Mouse (Mus musculus) heart, embryonic 13.5 days (tissue): Measurements from ENCODE around the gene 4930469K13Rik. TPM values are rescaled to one million over a fixed set of nuclear protein-coding genes. Genes with fewer than 3 reads are reported as not detected.

Experiments used
- ATAC-seq: fragments of 200-750 bp; cut with Nextera tagmentation; 2 replicates; pipeline ENCODE4 v1.8.0; 2017; ENCODE audit warnings: moderate TSS enrichment; ENCODE audit not compliant: insufficient number of reproducible peaks, low FRiP score, low TSS enrichment; ENCODE audit errors: extremely low read depth
- H3K27ac ChIP-seq: fragments of 300-500 bp; sonication (generic); replicated peaks from 2 replicates; pipeline ENCODE4 v1.5.1; 2015; ENCODE audit warnings: moderate library complexity, mild to moderate bottlenecking, inconsistent platforms
- H3K27me3 ChIP-seq: fragments of 300-500 bp; sonication (generic); replicated peaks from 2 replicates; pipeline ENCODE4 v1.6.1; 2015; ENCODE audit warnings: mild to moderate bottlenecking, inconsistent platforms
- H3K36me3 ChIP-seq: fragments of 300-500 bp; sonication (generic); 2 replicates; pipeline ENCODE4 v1.6.1; 2015; ENCODE audit warnings: mild to moderate bottlenecking, inconsistent platforms
- H3K4me1 ChIP-seq: fragments of 300-500 bp; sonication (generic); 2 replicates; pipeline ENCODE4 v1.6.1; 2015; ENCODE audit warnings: inconsistent platforms
- H3K4me2 ChIP-seq: fragments of 300-500 bp; sonication (generic); 2 replicates; pipeline ENCODE4 v1.6.1; 2015; ENCODE audit warnings: inconsistent platforms, mild to moderate bottlenecking, moderate library complexity
- H3K4me3 ChIP-seq: fragments of 300-500 bp; sonication (generic); 2 replicates; pipeline ENCODE4 v1.5.1; 2015; ENCODE audit warnings: moderate library complexity, mild to moderate bottlenecking, inconsistent platforms
- H3K9ac ChIP-seq: fragments of 300-500 bp; sonication (generic); 2 replicates; pipeline ENCODE4 v1.6.1; 2015; ENCODE audit warnings: inconsistent platforms, mild to moderate bottlenecking, moderate library complexity
- H3K9me3 ChIP-seq: fragments of 300-500 bp; sonication (generic); 2 replicates; pipeline ENCODE4 v1.6.1; 2016; ENCODE audit warnings: inconsistent platforms
- WGBS: fragments of 180-500 bp; shearing (Covaris S2); methylation state at CpG from one replicate; pipeline ENCODE4 v1.1.7; 2015; ENCODE audit warnings: mixed read lengths; 5-methylcytosine and 5-hydroxymethylcytosine counted together
- polyA plus RNA-seq: library from polyadenylated mRNA; unstranded; fragments of >200 nt; fragmentation: Nextera tagmentation; extraction: Ambion mirVana; gene quantifications from 2 replicates; pipeline ENCODE4 v1.2.1, GENCODE M21; 2015

The 4930469K13Rik gene
- polyA plus RNA-seq, 1 experiment from 2014 or later, result not detected

- H3K4me3 ChIP-seq, result no peak overlapping the region
- H3K27me3 ChIP-seq, result peaks cover 14% of the 10 kb centered on the region
- peaks cover 3% of the 10 kb centered on the region; the same call in 1 of the 2 replicates for H3K4me1 ChIP-seq
- no peaks in the 10 kb centered on the region for H3K9me3 ChIP-seq
- H3K9ac ChIP-seq, result no peak overlapping the region
- H3K36me3 ChIP-seq, result no peaks in the 10 kb centered on the region
- ATAC-seq, result no peak
- no peak overlapping the region for H3K4me2 ChIP-seq
- WGBS, result 76% methylated on average over 7 of the region's 7 CpGs
- no peak overlapping the region for H3K27ac ChIP-seq
Measured at GRCm38 (mm10) chr11:34078581-34078980, 19.8 kb downstream of the 4930469K13Rik start.

- 76% methylated on average over 2 of the region's 2 CpGs for WGBS
- no peak for ATAC-seq
Measured at GRCm38 (mm10) chr11:34077870-34078269, 20.5 kb downstream of the 4930469K13Rik start.

GRCm38 (mm10) chr11:34073776-34074175, 24.6 kb downstream of the 4930469K13Rik start:
- 10% methylated on average over 15 of the region's 15 CpGs for WGBS
- Histone ChIP-seq H3K27ac (no peak overlapping the region), H3K4me1 (0 out of 2 replicates have a peak, but pooled peaks cover 11% of the 10 kb centered on the region), H3K27me3 (peaks cover 9% of the 10 kb centered on the region), H3K9ac (no peak overlapping the region), H3K9me3 (no peaks in the 10 kb centered on the region), H3K36me3 (no peaks in the 10 kb centered on the region), H3K4me2 (peak overlapping the region; percentile 54), H3K4me3 (no peak overlapping the region)
- no peak for ATAC-seq

More at GRCm38 (mm10) chr11:34077870-34078269, 20.5 kb downstream of the 4930469K13Rik start:
- no peak overlapping the region for H3K27ac ChIP-seq
- no peaks in the 10 kb centered on the region for H3K36me3 ChIP-seq
- H3K9ac ChIP-seq, result no peak overlapping the region
- H3K4me2 ChIP-seq, result no peak overlapping the region
- H3K4me1 ChIP-seq, result 0 out of 2 replicates have a peak, but pooled peaks cover 4% of the 10 kb centered on the region
- H3K4me3 ChIP-seq, result no peak overlapping the region
- no peaks in the 10 kb centered on the region for H3K9me3 ChIP-seq
- peaks cover 14% of the 10 kb centered on the region for H3K27me3 ChIP-seq

GRCm38 (mm10) chr11:34072309-34072708, 26.0 kb downstream of the 4930469K13Rik start:
- Histone ChIP-seq H3K9ac (no peak overlapping the region), H3K4me2 (no peak overlapping the region), H3K27me3 (peaks cover 9% of the 10 kb centered on the region), H3K36me3 (no peaks in the 10 kb centered on the region), H3K4me1 (0 out of 2 replicates have a peak, but pooled peaks cover 11% of the 10 kb centered on the region), H3K9me3 (no peaks in the 10 kb centered on the region), H3K27ac (no peak overlapping the region), H3K4me3 (no peak overlapping the region)
- ATAC-seq, result no peak
- WGBS, result 61% methylated on average over 4 of the region's 4 CpGs

- no peak for ATAC-seq
- Histone ChIP-seq H3K27me3 (peaks cover 9% of the 10 kb centered on the region), H3K9ac (no peak overlapping the region), H3K4me2 (no peak overlapping the region), H3K36me3 (no peaks in the 10 kb centered on the region), H3K4me1 (0 out of 2 replicates have a peak, but pooled peaks cover 11% of the 10 kb centered on the region), H3K4me3 (no peak overlapping the region), H3K9me3 (no peaks in the 10 kb centered on the region), H3K27ac (no peak overlapping the region)
Measured at GRCm38 (mm10) chr11:34070596-34070995, 27.8 kb downstream of the 4930469K13Rik start.

GRCm38 (mm10) chr11:34063702-34064485, 34.5 kb downstream of the 4930469K13Rik start:
- ATAC-seq, result no peak
- Histone ChIP-seq H3K27ac (no peak overlapping the region), H3K4me3 (no peak overlapping the region), H3K9ac (no peak overlapping the region), H3K36me3 (no peaks in the 10 kb centered on the region), H3K4me1 (peaks cover 4% of the 10 kb centered on the region), H3K27me3 (no peaks in the 10 kb centered on the region), H3K9me3 (no peaks in the 10 kb centered on the region), H3K4me2 (no peak overlapping the region)
- WGBS, result 38% methylated on average over 5 of the region's 5 CpGs

- H3K36me3 ChIP-seq, result no peaks in the 10 kb centered on the region
- H3K4me1 ChIP-seq, result peaks cover 4% of the 10 kb centered on the region
- no peaks in the 10 kb centered on the region for H3K27me3 ChIP-seq
- H3K27ac ChIP-seq, result no peak overlapping the region
- H3K4me3 ChIP-seq, result no peak overlapping the region
- H3K9ac ChIP-seq, result no peak overlapping the region
- 40% methylated on average over 2 of the region's 2 CpGs for WGBS
- no peak overlapping the region for H3K4me2 ChIP-seq
- ATAC-seq, result no peak
- H3K9me3 ChIP-seq, result no peaks in the 10 kb centered on the region
Measured at GRCm38 (mm10) chr11:34063257-34063656, 35.1 kb downstream of the 4930469K13Rik start.

- no peak overlapping the region for H3K9ac ChIP-seq
- no peaks in the 10 kb centered on the region for H3K36me3 ChIP-seq
- no peak for ATAC-seq
- H3K27me3 ChIP-seq, result no peaks in the 10 kb centered on the region
- H3K4me1 ChIP-seq, result peaks cover 4% of the 10 kb centered on the region
- 12% methylated on average over 6 of the region's 6 CpGs for WGBS
- H3K4me2 ChIP-seq, result no peak overlapping the region
- H3K9me3 ChIP-seq, result no peaks in the 10 kb centered on the region
- H3K27ac ChIP-seq, result no peak overlapping the region
- no peak overlapping the region for H3K4me3 ChIP-seq
Measured at GRCm38 (mm10) chr11:34061740-34062139, 36.6 kb downstream of the 4930469K13Rik start.

- no peak overlapping the region for H3K27ac ChIP-seq
- H3K4me1 ChIP-seq, result peaks cover 4% of the 10 kb centered on the region
- H3K9ac ChIP-seq, result no peak overlapping the region
- 69% methylated on average over 6 of the region's 6 CpGs for WGBS
- ATAC-seq, result no peak
- H3K36me3 ChIP-seq, result no peaks in the 10 kb centered on the region
- no peaks in the 10 kb centered on the region for H3K9me3 ChIP-seq
- H3K27me3 ChIP-seq, result no peaks in the 10 kb centered on the region
- H3K4me2 ChIP-seq, result no peak overlapping the region
- no peak overlapping the region for H3K4me3 ChIP-seq
Measured at GRCm38 (mm10) chr11:34058960-34059359, 39.4 kb downstream of the 4930469K13Rik start.

- Histone ChIP-seq H3K9ac (no peak overlapping the region), H3K36me3 (no peaks in the 10 kb centered on the region), H3K27me3 (no peaks in the 10 kb centered on the region), H3K27ac (no peak overlapping the region), H3K4me3 (no peak overlapping the region), H3K9me3 (no peaks in the 10 kb centered on the region), H3K4me2 (no peak overlapping the region), H3K4me1 (peaks cover 4% of the 10 kb centered on the region)
- ATAC-seq, result no peak
Measured at GRCm38 (mm10) chr11:34058332-34058731, 40.0 kb downstream of the 4930469K13Rik start.

- peaks cover 3% of the 10 kb centered on the region for H3K4me1 ChIP-seq
- H3K4me2 ChIP-seq, result no peak overlapping the region
- H3K36me3 ChIP-seq, result no peaks in the 10 kb centered on the region
- no peak overlapping the region for H3K27ac ChIP-seq
- no peak overlapping the region for H3K9ac ChIP-seq
- 65% methylated on average over 1 of the region's 1 CpGs for WGBS
- no peaks in the 10 kb centered on the region for H3K9me3 ChIP-seq
- no peak for ATAC-seq
- no peak overlapping the region for H3K4me3 ChIP-seq
- no peaks in the 10 kb centered on the region for H3K27me3 ChIP-seq
Measured at GRCm38 (mm10) chr11:34056715-34057114, 41.6 kb downstream of the 4930469K13Rik start.
